Mouse (Mus musculus) cortical plate, adult 2 months (tissue): Measurements from ENCODE around the gene Csf2rb2.

Experiments
- CTCF ChIP-seq: fragments of 200-500 bp; IDR thresholded peaks from 2 replicates; pipeline ENCODE4 v1.5.1; 2011; ENCODE audit warnings: mild to moderate bottlenecking, control low read depth, low read length; ENCODE audit not compliant: insufficient read depth; ENCODE audit errors: extremely low read depth
- POLR2A ChIP-seq: fragments of 200-500 bp; IDR thresholded peaks from 2 replicates; pipeline ENCODE4 v1.6.1; 2011; ENCODE audit warnings: mild to moderate bottlenecking, low read length, control low read depth; ENCODE audit not compliant: insufficient read depth; ENCODE audit errors: extremely low read depth

- TF ChIP-seq CTCF: no peak
- no peak for TF ChIP-seq POLR2A
Observed at GRCm38 (mm10) chr15:78278308-78278707, 27.2 kb downstream of the Csf2rb2 start.
